Comparison of ENCODE assay signal across 19 mouse cellular contexts in the genomic region with DNA sequence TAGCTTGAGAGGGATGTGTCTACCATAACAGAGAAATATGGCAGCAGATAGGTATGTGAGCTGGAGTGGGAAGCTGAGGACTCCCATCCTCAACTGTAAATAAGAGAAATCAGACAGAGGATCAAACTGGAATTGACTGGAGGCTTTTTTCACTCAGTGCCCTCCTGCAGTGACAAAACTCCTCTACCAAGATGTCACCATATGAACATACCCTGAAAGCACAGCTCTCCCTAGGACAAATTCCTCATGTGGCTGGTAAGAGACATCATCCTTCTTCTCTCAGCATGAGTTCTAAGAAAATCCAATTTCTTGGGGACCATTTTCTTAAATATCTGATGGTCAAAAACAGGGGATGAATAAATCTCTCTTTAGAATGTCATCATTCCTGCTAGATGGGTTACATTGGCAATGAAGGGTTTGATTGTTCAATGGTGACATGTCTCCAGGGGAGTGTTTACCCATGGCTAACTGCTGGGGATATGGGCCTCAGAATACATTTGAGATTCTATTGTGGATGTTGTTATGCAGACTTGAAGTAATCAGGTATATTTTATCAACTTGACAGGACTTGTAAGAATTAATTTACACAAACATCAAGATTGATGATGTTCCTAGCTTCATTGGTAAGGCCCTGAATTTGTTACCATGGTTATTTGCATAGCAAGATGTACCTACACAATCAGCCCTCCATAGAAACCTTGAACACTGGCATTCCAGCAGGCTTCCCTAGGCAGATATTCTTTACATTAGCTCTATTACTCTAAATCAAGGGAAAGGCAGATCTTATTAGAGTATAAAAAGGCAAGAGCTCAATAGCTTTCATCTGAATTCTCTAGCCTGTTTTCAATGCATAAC.
DNase-seq lines count a peak whose midpoint lies in the region; ATAC-seq lines count a peak whose summit lies in the region.
"Had no signal": no experiment of that assay in that cellular context is flagged by ENCODE, and none has a peak within 500 bp of the region (broad histone marks: within the 10 kb centered on the region; RNA-seq: fewer than 3 reads in every experiment).

No protein-coding gene starts in this region.

- no peak overlapping the region for H3K4me2 ChIP-seq in hindbrain, embryonic 12.5 days (replicated peaks)
- no peak overlapping the region for H3K4me2 ChIP-seq in hindbrain, embryonic 13.5 days
- no peak overlapping the region for H3K4me2 ChIP-seq in neural tube, embryonic 12.5 days (replicated peaks)
- H3K4me2 ChIP-seq: embryonic facial prominence, embryonic 12.5 days; forebrain, embryonic 13.5 days; forebrain, embryonic 15.5 days had no signal

- H3K27me3 ChIP-seq in hindbrain, embryonic 12.5 days, result no peaks in the 10 kb centered on the region
- no peaks in the 10 kb centered on the region for H3K27me3 ChIP-seq in hindbrain, embryonic 13.5 days
- H3K27me3 ChIP-seq in neural tube, embryonic 12.5 days (replicated peaks), result no peaks in the 10 kb centered on the region
- H3K27me3 ChIP-seq: embryonic facial prominence, embryonic 12.5 days; forebrain, embryonic 13.5 days; forebrain, embryonic 15.5 days had no signal

- H3K36me3 ChIP-seq in hindbrain, embryonic 12.5 days, result no peaks in the 10 kb centered on the region
- H3K36me3 ChIP-seq in hindbrain, embryonic 13.5 days, result no peaks in the 10 kb centered on the region
- no peaks in the 10 kb centered on the region for H3K36me3 ChIP-seq in neural tube, embryonic 12.5 days
- H3K36me3 ChIP-seq: embryonic facial prominence, embryonic 10.5 days; embryonic facial prominence, embryonic 12.5 days; forebrain, embryonic 15.5 days had no signal

- no peak overlapping the region for H3K9ac ChIP-seq in hindbrain, embryonic 12.5 days
- H3K9ac ChIP-seq in hindbrain, embryonic 13.5 days, result no peak overlapping the region
- H3K9ac ChIP-seq in neural tube, embryonic 12.5 days, result no peak overlapping the region
- H3K9ac ChIP-seq: embryonic facial prominence, embryonic 12.5 days; forebrain, embryonic 13.5 days; forebrain, embryonic 15.5 days; forebrain, postnatal 0 days had no signal

- H3K27ac ChIP-seq in hindbrain, embryonic 12.5 days, result no peak overlapping the region
- no peak overlapping the region for H3K27ac ChIP-seq in hindbrain, embryonic 13.5 days
- no peak overlapping the region for H3K27ac ChIP-seq in neural tube, embryonic 12.5 days
- H3K27ac ChIP-seq: embryonic facial prominence, embryonic 10.5 days; embryonic facial prominence, embryonic 12.5 days; forebrain, embryonic 13.5 days; forebrain, embryonic 15.5 days had no signal

- DNase-seq in neural tube, embryonic 10.5 days (ENCODE audit: extremely low spot score, low spot score), result no peak
- DNase-seq in embryo, embryonic 10 days (ENCODE audit: low spot score), result no peak
- DNase-seq: adrenal gland, adult 2 months; adrenal gland, postnatal 10 days; adrenal gland, postnatal 25 days; cerebellum, adult 11 months; cerebellum, adult 18-20 months; cerebellum, adult 8-10 months; cerebellum, adult 9-11 months; cerebellum, postnatal 14 days; cerebellum, postnatal 36 days; forebrain, postnatal 0 days had no signal

- ATAC-seq in hindbrain, embryonic 12.5 days (ENCODE audit: low FRiP score), result 0 out of 2 replicates have a peak, but pooled peaks have one; percentile 50
- no peak for ATAC-seq in hindbrain, embryonic 13.5 days (ENCODE audit: low FRiP score)
- peak; percentile 56 for ATAC-seq in neural tube, embryonic 12.5 days (ENCODE audit: low FRiP score, low read depth)
- ATAC-seq: forebrain, embryonic 13.5 days; forebrain, embryonic 15.5 days; forebrain, postnatal 0 days had no signal

- no peak overlapping the region for H3K4me3 ChIP-seq in hindbrain, embryonic 12.5 days
- no peak overlapping the region for H3K4me3 ChIP-seq in hindbrain, embryonic 13.5 days
- no peak overlapping the region for H3K4me3 ChIP-seq in neural tube, embryonic 12.5 days
- H3K4me3 ChIP-seq: embryonic facial prominence, embryonic 10.5 days; embryonic facial prominence, embryonic 12.5 days; forebrain, embryonic 13.5 days; forebrain, embryonic 15.5 days had no signal

- H3K9me3 ChIP-seq in hindbrain, embryonic 12.5 days (replicated peaks), result no peaks in the 10 kb centered on the region
- H3K9me3 ChIP-seq in hindbrain, embryonic 13.5 days, result no peaks in the 10 kb centered on the region
- H3K9me3 ChIP-seq in neural tube, embryonic 12.5 days, result no peaks in the 10 kb centered on the region
- H3K9me3 ChIP-seq: embryonic facial prominence, embryonic 10.5 days; embryonic facial prominence, embryonic 12.5 days; forebrain, embryonic 13.5 days; forebrain, embryonic 15.5 days had no signal

- H3K4me1 ChIP-seq in hindbrain, embryonic 12.5 days, result no peaks in the 10 kb centered on the region
- H3K4me1 ChIP-seq in hindbrain, embryonic 13.5 days (replicated peaks), result no peaks in the 10 kb centered on the region
- H3K4me1 ChIP-seq in neural tube, embryonic 12.5 days, result no peaks in the 10 kb centered on the region
- H3K4me1 ChIP-seq: embryonic facial prominence, embryonic 10.5 days; embryonic facial prominence, embryonic 12.5 days; forebrain, embryonic 13.5 days; forebrain, embryonic 15.5 days had no signal
